Mouse (Mus musculus) cerebellum, adult 8-10 months (tissue): ENCODE measurements around the gene Myl4.

ENCODE experiments used
- DNase-seq: peaks from one replicate; pipeline ENCODE4 v3.0.0; 2022

Myl4 gene

DNA sequence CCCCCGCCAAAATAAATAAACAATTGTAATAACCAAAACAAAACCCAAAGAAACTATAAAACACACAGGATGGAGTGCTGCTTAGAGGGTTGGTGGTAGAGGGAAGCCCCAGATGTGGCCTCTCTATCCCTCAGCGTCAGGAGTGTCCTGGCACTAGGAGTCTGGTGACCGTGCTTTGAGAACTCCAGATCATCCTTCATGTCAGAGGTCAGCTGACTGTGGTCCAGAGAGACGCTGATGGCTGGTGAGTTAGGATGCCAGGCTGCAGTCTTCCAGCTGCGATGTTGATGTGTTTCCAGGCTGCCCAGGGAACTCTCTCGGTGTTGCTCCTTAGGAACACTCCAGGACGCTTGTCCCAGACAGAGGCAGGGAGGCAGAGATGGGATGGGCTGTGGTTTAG, 21.6 kb downstream of the Myl4 start:
- no peak for DNase-seq

DNA sequence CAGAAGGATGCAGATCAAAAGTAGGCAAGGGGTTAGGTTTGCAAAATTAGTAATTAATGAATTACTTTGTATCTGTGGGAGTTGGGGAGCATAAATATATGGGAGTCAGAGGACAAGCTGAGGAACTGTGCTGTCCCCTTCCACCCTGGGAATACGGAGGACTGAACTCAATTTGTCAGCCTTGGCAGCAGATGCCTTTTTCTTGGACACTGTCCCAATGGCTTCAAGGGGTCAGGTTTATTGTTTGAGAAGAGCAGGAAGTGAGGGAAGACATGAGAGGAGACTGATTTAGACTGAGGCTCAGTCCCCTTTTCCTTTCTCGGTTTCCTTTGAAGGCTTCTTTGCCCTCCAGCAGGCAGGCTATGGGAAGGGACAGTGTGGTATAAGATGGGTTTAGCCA, 22.1 kb downstream of the Myl4 start:
- no peak for DNase-seq

DNA sequence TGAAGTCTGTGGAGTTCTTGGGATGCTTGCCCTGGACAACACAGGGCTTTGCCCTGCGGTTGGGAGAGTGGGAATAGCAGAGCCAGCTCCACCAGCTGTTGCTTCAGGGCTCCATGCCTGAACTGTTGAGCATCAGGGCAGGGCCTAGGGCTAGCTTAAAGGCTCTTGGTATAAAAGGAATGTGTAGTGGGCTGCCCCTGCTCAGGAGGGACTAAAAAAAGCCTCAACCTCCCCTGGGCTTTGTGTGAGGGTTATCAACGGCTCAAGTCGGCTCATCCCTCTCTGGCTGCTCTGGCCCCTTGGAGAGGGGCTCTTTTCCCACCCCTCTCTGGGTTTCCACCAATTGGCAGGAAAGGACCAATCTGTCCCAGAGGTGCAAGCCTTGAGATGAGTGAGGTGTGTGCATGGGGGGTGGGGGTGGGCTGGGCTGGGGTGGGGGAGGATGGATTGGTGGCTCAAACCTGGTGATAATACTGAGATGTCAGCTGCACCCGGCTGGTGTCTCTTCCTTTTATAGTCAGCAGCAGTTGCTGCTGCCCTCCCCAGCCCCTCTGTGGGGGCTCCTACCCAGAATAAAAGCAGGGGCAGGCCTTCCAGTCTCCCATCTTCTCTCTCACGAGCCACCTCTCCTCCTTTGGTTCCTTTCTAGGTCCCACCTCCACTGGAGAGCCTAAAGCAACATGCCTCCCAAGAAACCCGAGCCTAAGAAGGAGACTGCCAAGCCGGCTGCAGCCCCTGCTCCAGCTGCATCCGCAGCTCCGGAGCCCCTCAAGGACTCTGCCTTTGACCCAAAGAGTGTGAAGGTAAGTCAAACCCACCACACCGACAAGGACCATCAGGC, 26.5 kb downstream of the Myl4 start:
- no peak for DNase-seq

GRCm38 (mm10) chr11:104578074-104578473, 27.6 kb downstream of the Myl4 start:
- no peak for DNase-seq

GRCm38 (mm10) chr11:104579084-104579483, 28.6 kb downstream of the Myl4 start:
- no peak for DNase-seq

GRCm38 (mm10) chr11:104579575-104579974, 29.1 kb downstream of the Myl4 start:
- DNase-seq = no peak

DNA sequence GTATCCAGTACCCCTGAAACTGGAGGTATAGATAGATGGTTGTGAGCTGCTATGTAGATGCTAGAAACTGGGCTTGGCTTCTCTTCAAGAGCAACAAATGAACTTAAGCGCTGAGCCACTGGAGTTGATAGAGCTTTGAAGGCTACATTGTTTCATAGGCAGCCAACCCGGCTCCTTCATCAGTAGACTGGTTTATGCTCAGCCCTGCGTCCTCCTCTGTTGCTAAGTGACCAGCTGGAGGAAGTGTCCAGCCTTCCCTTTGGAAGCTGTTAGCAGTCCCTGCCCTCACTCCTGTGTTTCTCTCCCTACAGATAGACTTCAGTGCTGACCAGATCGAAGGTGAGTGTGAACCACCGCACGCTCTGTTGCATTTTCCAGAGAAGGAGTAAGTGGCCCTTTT, 29.6 kb downstream of the Myl4 start:
- DNase-seq = no peak

GRCm38 (mm10) chr11:104580606-104581005, 30.1 kb downstream of the Myl4 start:
- no peak for DNase-seq

GRCm38 (mm10) chr11:104581446-104582307, 31.2 kb downstream of the Myl4 start:
- DNase-seq = no peak

GRCm38 (mm10) chr11:104582308-104582606, 31.8 kb downstream of the Myl4 start:
- DNase-seq = no peak

GRCm38 (mm10) chr11:104582630-104583364, 32.3 kb downstream of the Myl4 start:
- DNase-seq = no peak

GRCm38 (mm10) chr11:104585495-104585894, 35.0 kb downstream of the Myl4 start:
- DNase-seq = no peak

- DNase-seq = no peak
Measured at GRCm38 (mm10) chr11:104587904-104588303, 37.4 kb downstream of the Myl4 start.

DNA sequence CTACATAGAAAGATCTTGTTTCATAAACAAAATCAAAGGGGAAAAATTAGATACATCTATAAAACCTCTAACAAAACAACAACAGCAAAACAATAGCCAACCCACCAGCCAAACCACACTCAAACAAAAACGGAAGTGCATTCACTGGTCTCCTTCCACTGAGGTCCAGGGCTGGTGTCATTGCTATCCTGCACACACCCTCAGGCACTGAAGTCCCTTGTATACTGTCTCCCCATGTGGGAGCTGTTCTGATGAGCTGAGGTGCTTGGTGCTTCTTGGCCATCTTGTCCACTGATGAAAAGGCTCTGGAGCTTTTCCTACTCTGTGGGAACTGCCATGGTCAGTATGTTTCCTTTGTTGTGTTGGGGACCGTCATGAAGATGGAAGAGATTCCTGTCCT, 38.0 kb downstream of the Myl4 start:
- DNase-seq = no peak

- no peak for DNase-seq
Measured at GRCm38 (mm10) chr11:104589570-104589969, 39.1 kb downstream of the Myl4 start.

- peak; percentile 81 for DNase-seq
Measured at GRCm38 (mm10) chr11:104590148-104590547, 39.7 kb downstream of the Myl4 start.

DNA sequence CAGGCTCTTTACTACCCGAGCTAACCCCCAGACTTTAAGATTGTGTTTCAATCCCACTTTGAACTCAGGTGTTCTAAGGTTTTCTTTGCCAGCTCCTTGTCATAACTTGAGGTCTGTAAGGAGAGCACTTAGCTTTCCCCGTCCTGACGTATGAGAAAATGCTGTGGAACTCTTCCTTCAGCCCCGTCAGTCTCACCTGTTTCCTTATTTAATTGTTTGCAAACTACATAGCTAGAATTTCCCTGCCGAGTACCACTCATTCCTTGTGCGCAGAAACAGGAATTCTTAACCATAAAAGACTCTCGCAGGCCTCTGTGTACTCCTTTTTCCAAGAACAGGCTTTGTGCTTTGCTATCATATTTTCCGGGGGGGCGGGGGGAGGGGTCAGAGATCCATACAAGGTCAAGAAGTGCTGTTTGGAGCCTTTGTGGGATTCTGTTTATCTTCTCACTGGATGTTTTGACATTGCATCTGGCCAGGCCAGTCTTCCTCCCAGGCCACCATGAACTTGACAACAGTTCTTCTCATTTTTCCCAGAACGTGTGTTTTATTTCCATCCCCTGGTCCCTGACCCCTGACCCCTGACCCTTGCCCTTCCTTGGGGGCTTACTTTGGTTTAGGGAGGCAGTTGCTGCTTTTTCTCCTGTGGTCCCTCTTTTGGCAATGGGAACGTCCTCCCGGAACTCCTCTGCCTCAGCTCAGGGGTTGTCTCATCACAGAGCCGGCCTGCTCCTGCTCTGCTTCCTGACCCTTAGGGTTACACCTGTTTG, 41.8 kb downstream of the Myl4 start:
- DNase-seq = no peak

DNA sequence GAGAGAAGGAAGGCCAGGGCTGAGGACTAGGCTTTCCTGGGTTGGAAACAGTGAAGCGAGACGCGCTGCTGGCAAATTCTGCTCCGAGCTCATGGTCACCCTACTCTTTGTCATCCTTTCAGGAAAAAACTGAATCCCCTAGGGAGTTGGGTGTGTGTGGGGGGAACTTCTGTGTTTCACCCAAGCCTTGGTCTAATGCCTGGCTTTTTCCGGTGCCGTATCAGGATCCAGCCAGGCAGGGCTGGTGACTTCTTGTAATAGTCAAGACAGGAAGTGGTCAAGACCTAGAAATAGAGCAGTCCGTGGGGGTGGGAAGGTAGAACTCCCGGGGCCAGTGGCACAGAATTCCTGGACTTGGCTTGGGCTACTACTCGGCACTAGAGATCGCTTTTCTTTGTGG, 45.9 kb downstream of the Myl4 start:
- no peak for DNase-seq

GRCm38 (mm10) chr11:104599265-104599945, 48.9 kb downstream of the Myl4 start:
- no peak for DNase-seq

DNA sequence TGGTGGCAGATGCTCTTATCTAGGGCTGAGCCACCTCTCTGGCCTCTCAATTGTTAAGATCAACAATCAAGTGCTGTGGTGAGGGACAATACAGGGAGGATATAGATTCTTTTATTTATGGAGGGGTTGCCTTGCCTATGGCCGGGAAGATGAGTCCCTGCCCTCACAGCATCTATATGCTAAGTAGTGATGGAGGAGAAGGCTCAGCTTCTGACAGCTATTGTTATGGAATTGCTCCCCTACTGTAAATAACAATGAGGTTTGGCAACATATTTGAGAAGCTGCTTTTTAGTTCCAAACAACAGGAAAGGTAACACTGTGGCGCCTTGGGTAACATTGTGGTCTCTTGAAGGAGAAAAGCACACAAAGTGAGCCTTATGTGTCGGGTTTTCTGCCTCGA, 50.2 kb downstream of the Myl4 start:
- no peak for DNase-seq

DNA sequence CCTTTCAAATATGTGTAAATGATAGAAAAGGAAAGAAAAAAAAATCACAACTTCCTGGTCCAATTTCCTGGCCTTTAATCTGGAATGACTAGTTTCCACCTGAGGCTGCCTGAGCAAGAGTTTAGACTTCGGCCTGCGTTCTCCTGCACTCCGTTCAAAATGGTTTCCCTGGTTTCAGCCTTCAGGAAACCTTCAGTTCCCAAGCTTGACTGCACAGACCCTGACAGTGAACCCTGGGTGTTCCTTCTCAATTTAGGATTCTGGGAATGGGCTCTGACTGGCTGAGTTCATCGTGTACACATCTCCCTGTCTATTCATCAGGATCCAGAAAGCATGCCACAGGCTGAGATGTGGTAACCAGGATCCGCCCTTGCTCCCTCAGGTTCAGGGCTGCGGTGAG, 53.7 kb downstream of the Myl4 start:
- no peak for DNase-seq
